Mouse (Mus musculus) kidney, embryonic 14.5 days (tissue): ENCODE results near the gene Maml3. TPM values are rescaled to one million over a fixed set of nuclear protein-coding genes. Genes with fewer than 3 reads are reported as not detected.

Source experiments
- ATAC-seq: fragments of 200-750 bp; cut with Nextera tagmentation; 2 replicates; pipeline ENCODE4 v1.8.0; 2017; ENCODE audit warnings: moderate number of reproducible peaks, mild to moderate bottlenecking, moderate TSS enrichment, moderate library complexity; ENCODE audit not compliant: low FRiP score, low TSS enrichment
- H3K27ac ChIP-seq: fragments of 300-500 bp; sonication (generic); 2 replicates; pipeline ENCODE4 v1.5.1; 2014; ENCODE audit warnings: low read depth, mild to moderate bottlenecking, low read length, moderate library complexity, mixed read lengths
- H3K27me3 ChIP-seq: fragments of 300-500 bp; sonication (generic); 2 replicates; pipeline ENCODE4 v1.6.1; 2014; ENCODE audit warnings: mild to moderate bottlenecking, low read length; ENCODE audit not compliant: control insufficient read depth, insufficient read depth
- H3K36me3 ChIP-seq: fragments of 300-500 bp; sonication (generic); 2 replicates; pipeline ENCODE4 v1.6.1; 2014; ENCODE audit warnings: low read length, mixed read lengths; ENCODE audit not compliant: control insufficient read depth, insufficient read depth
- H3K4me1 ChIP-seq: fragments of 300-500 bp; sonication (generic); 2 replicates; pipeline ENCODE4 v1.6.1; 2014; ENCODE audit warnings: low read length, mixed read lengths; ENCODE audit not compliant: control insufficient read depth, insufficient read depth
- H3K4me2 ChIP-seq: fragments of 300-500 bp; sonication (generic); replicated peaks from 2 replicates; pipeline ENCODE4 v1.6.1; 2014; ENCODE audit warnings: low read depth, mild to moderate bottlenecking, low read length
- H3K4me3 ChIP-seq: fragments of 300-500 bp; sonication (generic); 2 replicates; pipeline ENCODE4 v1.5.1; 2014; ENCODE audit warnings: mild to moderate bottlenecking, low read length
- H3K9ac ChIP-seq: fragments of 300-500 bp; sonication (generic); 2 replicates; pipeline ENCODE4 v1.6.1; 2014; ENCODE audit warnings: low read depth, mild to moderate bottlenecking, low read length, moderate library complexity
- H3K9me3 ChIP-seq: fragments of 300-500 bp; sonication (generic); 2 replicates; pipeline ENCODE4 v1.6.1; 2016; ENCODE audit warnings: low read length; ENCODE audit not compliant: control insufficient read depth
- WGBS: fragments of 180-500 bp; shearing (Covaris S2); extraction: QIAGEN DNeasy Blood & Tissue Kit; methylation state at CpG from one replicate; pipeline ENCODE4 v1.1.7; 2014; 5-methylcytosine and 5-hydroxymethylcytosine counted together
- polyA plus RNA-seq: library from polyadenylated mRNA; unstranded; fragments of >200 nt; fragmentation: Nextera tagmentation; extraction: Ambion mirVana; gene quantifications from 2 replicates; pipeline ENCODE4 v1.2.1, GENCODE M21; 2014

Gene Maml3
- polyA plus RNA-seq, 1 experiment from 2014 or later = 9.4 TPM

GRCm38 (mm10) chr3:51726257-51726656 is 378.6 kb downstream of the Maml3 start:
- Histone ChIP-seq H3K9ac (no peak overlapping the region), H3K4me2 (no peak overlapping the region), H3K27me3 (no peaks in the 10 kb centered on the region), H3K27ac (no peak overlapping the region), H3K4me1 (peaks cover 31% of the 10 kb centered on the region), H3K4me3 (no peak overlapping the region), H3K36me3 (no peaks in the 10 kb centered on the region), H3K9me3 (no peaks in the 10 kb centered on the region)
- 83% methylated on average over 6 of the region's 6 CpGs for WGBS
- no peak for ATAC-seq

- no peak overlapping the region for H3K27ac ChIP-seq
- H3K9me3 ChIP-seq = no peaks in the 10 kb centered on the region
- H3K9ac ChIP-seq = no peak overlapping the region
- no peak overlapping the region for H3K4me2 ChIP-seq
- H3K36me3 ChIP-seq = no peaks in the 10 kb centered on the region
- H3K4me3 ChIP-seq = no peak overlapping the region
- 58% methylated on average over 1 of the region's 1 CpGs for WGBS
- no peaks in the 10 kb centered on the region for H3K27me3 ChIP-seq
- peaks cover 14% of the 10 kb centered on the region for H3K4me1 ChIP-seq
- ATAC-seq = no peak
These were observed 384.9 kb downstream of the Maml3 start for GRCm38 (mm10) chr3:51719982-51720381.

GRCm38 (mm10) chr3:51719373-51719772 is 385.5 kb downstream of the Maml3 start:
- Histone ChIP-seq H3K4me3 (no peak overlapping the region), H3K27ac (no peak overlapping the region)
- ATAC-seq = no peak

GRCm38 (mm10) chr3:51717909-51718308 is 387.0 kb downstream of the Maml3 start:
- H3K9ac ChIP-seq = no peak overlapping the region
- peaks cover 16% of the 10 kb centered on the region for H3K4me1 ChIP-seq
- ATAC-seq = no peak
- H3K4me2 ChIP-seq = no peak overlapping the region
- no peaks in the 10 kb centered on the region for H3K36me3 ChIP-seq
- no peak overlapping the region; the same call in 1 of the 2 replicates for H3K27ac ChIP-seq
- no peak overlapping the region for H3K4me3 ChIP-seq
- H3K9me3 ChIP-seq = no peaks in the 10 kb centered on the region
- H3K27me3 ChIP-seq = no peaks in the 10 kb centered on the region
- 42% methylated on average over 4 of the region's 4 CpGs for WGBS

More at GRCm38 (mm10) chr3:51719373-51719772, 385.5 kb downstream of the Maml3 start:
- Histone ChIP-seq H3K4me1 (peaks cover 11% of the 10 kb centered on the region), H3K36me3 (no peaks in the 10 kb centered on the region), H3K9me3 (no peaks in the 10 kb centered on the region), H3K4me2 (no peak overlapping the region), H3K27me3 (no peaks in the 10 kb centered on the region), H3K9ac (no peak overlapping the region)
- WGBS = 66% methylated on average over 3 of the region's 3 CpGs

- ATAC-seq = 0 out of 2 replicates have a peak, but pooled peaks have one; percentile 61
- Histone ChIP-seq H3K4me2 (no peak overlapping the region), H3K36me3 (no peaks in the 10 kb centered on the region), H3K27me3 (no peaks in the 10 kb centered on the region), H3K9me3 (no peaks in the 10 kb centered on the region), H3K27ac (no peak overlapping the region; the same call in none of the 2 replicates), H3K4me1 (peaks cover 20% of the 10 kb centered on the region), H3K9ac (no peak overlapping the region), H3K4me3 (no peak overlapping the region)
- 17% methylated on average over 3 of the region's 3 CpGs for WGBS
These were observed 387.4 kb downstream of the Maml3 start for GRCm38 (mm10) chr3:51717455-51717854.

- H3K9me3 ChIP-seq = no peaks in the 10 kb centered on the region
- H3K9ac ChIP-seq = no peak overlapping the region
- H3K36me3 ChIP-seq = no peaks in the 10 kb centered on the region
- 77% methylated on average over 5 of the region's 5 CpGs for WGBS
- no peak for ATAC-seq
- no peak overlapping the region for H3K4me2 ChIP-seq
- H3K4me3 ChIP-seq = no peak overlapping the region
- no peak overlapping the region for H3K27ac ChIP-seq
- H3K4me1 ChIP-seq = peaks cover 25% of the 10 kb centered on the region
- no peaks in the 10 kb centered on the region for H3K27me3 ChIP-seq
These were observed 390.4 kb downstream of the Maml3 start for GRCm38 (mm10) chr3:51714469-51714868.

- H3K4me2 ChIP-seq = no peak overlapping the region; the same call in 1 of the 2 replicates
- H3K36me3 ChIP-seq = no peaks in the 10 kb centered on the region
- ATAC-seq = peak; percentile 21; the same call in 1 of the 2 replicates
- WGBS = 9% methylated on average over 8 of the region's 8 CpGs
- no peak overlapping the region for H3K9ac ChIP-seq
- no peaks in the 10 kb centered on the region for H3K27me3 ChIP-seq
- H3K4me3 ChIP-seq = no peak overlapping the region
- peak overlapping the region; percentile 77 for H3K27ac ChIP-seq
- H3K9me3 ChIP-seq = no peaks in the 10 kb centered on the region
- H3K4me1 ChIP-seq = peaks cover 28% of the 10 kb centered on the region
These were observed 391.6 kb downstream of the Maml3 start for GRCm38 (mm10) chr3:51713233-51713632.

- Histone ChIP-seq H3K4me1 (peaks cover 28% of the 10 kb centered on the region), H3K27ac (peak overlapping the region; percentile 77; the same call in 1 of the 2 replicates), H3K27me3 (no peaks in the 10 kb centered on the region), H3K4me2 (no peak overlapping the region), H3K9ac (no peak overlapping the region), H3K4me3 (no peak overlapping the region), H3K9me3 (no peaks in the 10 kb centered on the region), H3K36me3 (no peaks in the 10 kb centered on the region)
- WGBS = 29% methylated on average over 3 of the region's 3 CpGs
- no peak for ATAC-seq
These were observed 392.5 kb downstream of the Maml3 start for GRCm38 (mm10) chr3:51712382-51712781.

GRCm38 (mm10) chr3:51708746-51709411 is 396.0 kb downstream of the Maml3 start:
- H3K9me3 ChIP-seq = no peaks in the 10 kb centered on the region
- no peaks in the 10 kb centered on the region for H3K27me3 ChIP-seq
- H3K4me3 ChIP-seq = no peak overlapping the region
- 54% methylated on average over 21 of the region's 21 CpGs for WGBS
- peaks cover 23% of the 10 kb centered on the region for H3K4me1 ChIP-seq
- H3K4me2 ChIP-seq = no peak overlapping the region; the same call in 1 of the 2 replicates
- H3K27ac ChIP-seq = peak overlapping the region; percentile 84
- no peaks in the 10 kb centered on the region for H3K36me3 ChIP-seq
- H3K9ac ChIP-seq = no peak overlapping the region; the same call in 1 of the 2 replicates
- ATAC-seq = peak; percentile 81
